Mouse (Mus musculus) retina, embryonic 14.5 days (tissue): ENCODE data around the gene Ostn.

Experiments used
- DNase-seq: peaks from one replicate; pipeline ENCODE4 v3.0.0-alpha.2; 2015; ENCODE audit warnings: low spot score

Gene Ostn

GRCm38 (mm10) chr16:27387634-27388611 is 80.6 kb downstream of the Ostn start:
- DNase-seq = peak; percentile 30

- peak; percentile 82 for DNase-seq
Measured at GRCm38 (mm10) chr16:27388761-27389451, 81.6 kb downstream of the Ostn start, which contains the start of gene Ccdc50. Gene Ccdc50, plus strand, starts transcription at chr16:27388869.

- DNase-seq = peak; percentile 38
Measured at GRCm38 (mm10) chr16:27389534-27390282, 82.4 kb downstream of the Ostn start.

GRCm38 (mm10) chr16:27390306-27390705 is 83.0 kb downstream of the Ostn start:
- DNase-seq = no peak

GRCm38 (mm10) chr16:27391845-27392244 is 84.6 kb downstream of the Ostn start:
- no peak for DNase-seq

- no peak for DNase-seq
Measured at GRCm38 (mm10) chr16:27395251-27396037, 88.2 kb downstream of the Ostn start.

- no peak for DNase-seq
Measured at GRCm38 (mm10) chr16:27396951-27397350, 89.7 kb downstream of the Ostn start.

- no peak for DNase-seq
Measured at GRCm38 (mm10) chr16:27399026-27399718, 91.9 kb downstream of the Ostn start.

GRCm38 (mm10) chr16:27399719-27400253 is 92.5 kb downstream of the Ostn start:
- DNase-seq = no peak
